Mouse (Mus musculus) forebrain, embryonic 12.5 days (tissue): Measurements from ENCODE around the gene Ncstn. TPM values are rescaled to one million over a fixed set of nuclear protein-coding genes. Genes with fewer than 3 reads are reported as not detected.

Experiments
- ATAC-seq: fragments of 200-750 bp; cut with Nextera tagmentation; 2 replicates; pipeline ENCODE4 v1.8.0; 2017; ENCODE audit warnings: moderate TSS enrichment; ENCODE audit not compliant: low FRiP score
- H3K27ac ChIP-seq: fragments of 300-500 bp; sonication (generic); 2 replicates; pipeline ENCODE4 v1.5.1; 2016; ENCODE audit warnings: mild to moderate bottlenecking
- H3K27me3 ChIP-seq: fragments of 300-500 bp; sonication (generic); 2 replicates; pipeline ENCODE4 v1.6.1; 2016; ENCODE audit warnings: mild to moderate bottlenecking
- H3K36me3 ChIP-seq: fragments of 300-500 bp; sonication (generic); replicated peaks from 2 replicates; pipeline ENCODE4 v1.6.1; 2016; ENCODE audit warnings: mild to moderate bottlenecking
- H3K4me1 ChIP-seq: fragments of 300-500 bp; sonication (generic); 2 replicates; pipeline ENCODE4 v1.6.1; 2016
- H3K4me2 ChIP-seq: fragments of 300-500 bp; sonication (generic); 2 replicates; pipeline ENCODE4 v1.6.1; 2016; ENCODE audit warnings: mild to moderate bottlenecking, moderate library complexity
- H3K4me3 ChIP-seq: fragments of 300-500 bp; sonication (generic); replicated peaks from 2 replicates; pipeline ENCODE4 v1.5.1; 2016; ENCODE audit warnings: mild to moderate bottlenecking
- H3K9ac ChIP-seq: fragments of 300-500 bp; sonication (generic); 2 replicates; pipeline ENCODE4 v1.6.1; 2016; ENCODE audit warnings: mild to moderate bottlenecking
- H3K9me3 ChIP-seq: fragments of 300-500 bp; sonication (generic); 2 replicates; pipeline ENCODE4 v1.6.1; 2016
- WGBS: fragments of 180-500 bp; shearing (Covaris S2); methylation state at CpG from one replicate; pipeline ENCODE4 v1.1.7; 2016; 5-methylcytosine and 5-hydroxymethylcytosine counted together
- polyA plus RNA-seq: library from polyadenylated mRNA; unstranded; fragments of >200 nt; fragmentation: Nextera tagmentation; extraction: Ambion mirVana; gene quantifications from 2 replicates; pipeline ENCODE4 v1.2.1, GENCODE M21; 2016

The Ncstn gene
- polyA plus RNA-seq, 1 experiment from 2014 or later: 111 TPM

GRCm38 (mm10) chr1:172024140-172024895 lies 58.3 kb downstream of the Ncstn start:
- Histone ChIP-seq H3K27ac (peak overlapping the region; percentile 98), H3K4me2 (peak overlapping the region; percentile 97), H3K27me3 (no peaks in the 10 kb centered on the region), H3K9ac (peak overlapping the region; percentile 97), H3K4me1 (peaks cover 83% of the 10 kb centered on the region), H3K9me3 (no peaks in the 10 kb centered on the region), H3K36me3 (peaks cover 27% of the 10 kb centered on the region), H3K4me3 (peak overlapping the region; percentile 92)
- 11% methylated on average over 9 of the region's 9 CpGs for WGBS
- no peak for ATAC-seq

GRCm38 (mm10) chr1:172019863-172020521 lies 62.6 kb downstream of the Ncstn start:
- 72% methylated on average over 10 of the region's 10 CpGs for WGBS

GRCm38 (mm10) chr1:172019339-172019738 lies 63.3 kb downstream of the Ncstn start:
- Histone ChIP-seq H3K27me3 (no peaks in the 10 kb centered on the region), H3K4me3 (no peak overlapping the region), H3K4me1 (peaks cover 97% of the 10 kb centered on the region), H3K4me2 (no peak overlapping the region), H3K9ac (peak overlapping the region; percentile 40; the same call in 1 of the 2 replicates), H3K27ac (peak overlapping the region; percentile 98), H3K9me3 (no peaks in the 10 kb centered on the region), H3K36me3 (peaks cover 30% of the 10 kb centered on the region)
- no peak for ATAC-seq
- WGBS: 88% methylated on average over 4 of the region's 4 CpGs

More at GRCm38 (mm10) chr1:172019863-172020521, 62.6 kb downstream of the Ncstn start:
- Histone ChIP-seq H3K27ac (peak overlapping the region; percentile 98), H3K9me3 (no peaks in the 10 kb centered on the region), H3K27me3 (no peaks in the 10 kb centered on the region), H3K36me3 (peaks cover 30% of the 10 kb centered on the region), H3K9ac (peak overlapping the region; percentile 40; the same call in 1 of the 2 replicates), H3K4me2 (peak overlapping the region; percentile 27), H3K4me3 (no peak overlapping the region), H3K4me1 (peaks cover 97% of the 10 kb centered on the region)
- ATAC-seq: no peak

GRCm38 (mm10) chr1:172018336-172019311 lies 64.0 kb downstream of the Ncstn start:
- no peak overlapping the region for H3K4me3 ChIP-seq
- peaks cover 97% of the 10 kb centered on the region for H3K4me1 ChIP-seq
- WGBS: 79% methylated on average over 9 of the region's 9 CpGs
- H3K4me2 ChIP-seq: peak overlapping the region; percentile 56
- H3K27ac ChIP-seq: peak overlapping the region; percentile 98
- peaks cover 24% of the 10 kb centered on the region for H3K36me3 ChIP-seq
- no peak for ATAC-seq
- no peaks in the 10 kb centered on the region for H3K27me3 ChIP-seq
- no peak overlapping the region for H3K9ac ChIP-seq
- H3K9me3 ChIP-seq: no peaks in the 10 kb centered on the region

- no peaks in the 10 kb centered on the region for H3K9me3 ChIP-seq
- peak overlapping the region; percentile 56 for H3K4me2 ChIP-seq
- peak overlapping the region; percentile 98 for H3K27ac ChIP-seq
- ATAC-seq: peak; percentile 3; the same call in 1 of the 2 replicates
- WGBS: 43% methylated on average over 6 of the region's 6 CpGs
- H3K27me3 ChIP-seq: no peaks in the 10 kb centered on the region
- peak overlapping the region; percentile 42 for H3K9ac ChIP-seq
- H3K4me3 ChIP-seq: peak overlapping the region; percentile 22
- H3K4me1 ChIP-seq: peaks cover 98% of the 10 kb centered on the region
- peaks cover 30% of the 10 kb centered on the region for H3K36me3 ChIP-seq
These were observed 65.0 kb downstream of the Ncstn start for GRCm38 (mm10) chr1:172017517-172018070.

GRCm38 (mm10) chr1:172016660-172017516 lies 65.7 kb downstream of the Ncstn start:
- 7% methylated on average over 6 of the region's 6 CpGs for WGBS
- H3K9ac ChIP-seq: peak overlapping the region; percentile 62
- peak overlapping the region; percentile 98 for H3K27ac ChIP-seq
- peaks cover 31% of the 10 kb centered on the region for H3K36me3 ChIP-seq
- H3K4me3 ChIP-seq: peak overlapping the region; percentile 22
- H3K4me2 ChIP-seq: peak overlapping the region; percentile 56
- no peaks in the 10 kb centered on the region for H3K27me3 ChIP-seq
- ATAC-seq: peak; percentile 85
- no peaks in the 10 kb centered on the region for H3K9me3 ChIP-seq
- H3K4me1 ChIP-seq: peaks cover 95% of the 10 kb centered on the region

GRCm38 (mm10) chr1:172016031-172016430 lies 66.6 kb downstream of the Ncstn start:
- H3K4me1 ChIP-seq: peaks cover 88% of the 10 kb centered on the region
- ATAC-seq: no peak
- no peaks in the 10 kb centered on the region for H3K27me3 ChIP-seq
- H3K9ac ChIP-seq: peak overlapping the region; percentile 62
- H3K36me3 ChIP-seq: peaks cover 35% of the 10 kb centered on the region
- H3K4me2 ChIP-seq: peak overlapping the region; percentile 56
- 42% methylated on average over 8 of the region's 8 CpGs for WGBS
- no peaks in the 10 kb centered on the region for H3K9me3 ChIP-seq
- peak overlapping the region; percentile 22 for H3K4me3 ChIP-seq
- H3K27ac ChIP-seq: peak overlapping the region; percentile 98

Other genes with a start within 250 kb of the Ncstn start
- 0.32 and 0.52 TPM in 2 replicates for gene Cd84, start 243.1 kb downstream of the Ncstn start, polyA plus RNA-seq
- not detected in 2 replicates for gene Gm10521, start 187.1 kb downstream of the Ncstn start, polyA plus RNA-seq
- gene Slamf6, start 165.3 kb downstream of the Ncstn start, polyA plus RNA-seq: not detected in 2 replicates
- gene Vangl2, start 54.4 kb downstream of the Ncstn start, polyA plus RNA-seq: 61.9 and 63.2 TPM in 2 replicates
- 9.0 and 9.8 TPM in 2 replicates for gene Nhlh1, start 25.2 kb downstream of the Ncstn start, polyA plus RNA-seq
- 199 and 222 TPM in 2 replicates for gene Copa, start 266 bp downstream of the Ncstn start, polyA plus RNA-seq
- gene Pex19, start 44.0 kb upstream of the Ncstn start, polyA plus RNA-seq: 157 and 162 TPM in 2 replicates
- gene Dcaf8, start 65.3 kb upstream of the Ncstn start, polyA plus RNA-seq: 139 and 143 TPM in 2 replicates
- gene Pea15a, start 124.0 kb upstream of the Ncstn start, polyA plus RNA-seq: 405 and 443 TPM in 2 replicates
- 1.6 and 2.3 TPM in 2 replicates for gene Casq1, start 137.1 kb upstream of the Ncstn start, polyA plus RNA-seq
- gene Atp1a4, start 175.6 kb upstream of the Ncstn start, polyA plus RNA-seq: 0.05 and 0.06 TPM in 2 replicates
- gene Igsf8, start 178.8 kb upstream of the Ncstn start, polyA plus RNA-seq: 122 and 127 TPM in 2 replicates
- gene Atp1a2, start 215.3 kb upstream of the Ncstn start, polyA plus RNA-seq: 9.5 and 10.8 TPM in 2 replicates
- gene Kcnj9, start 246.5 kb upstream of the Ncstn start, polyA plus RNA-seq: 2.5 and 2.8 TPM in 2 replicates